Mouse (Mus musculus) gastrocnemius, adult 8-10 months (tissue): ENCODE measurements around the gene Scgb1c1. TPM values are rescaled to one million over a fixed set of nuclear protein-coding genes. Genes with fewer than 3 reads are reported as not detected.
A peak's percentile ranks its signal among the peaks of the same experiment; 100 is the strongest.

Experiments used
- DNase-seq, 2 experiments: peaks; one replicate each; pipeline ENCODE4 v3.0.0; 2022; ENCODE audit warnings: low spot score in 2 of 2
- total RNA-seq, 4 experiments: library from RNA; stranded (reverse); gene quantifications; 2 replicates each; pipeline ENCODE4 v1.2.4; 2022

Gene Scgb1c1
- total RNA-seq = not detected

DNA sequence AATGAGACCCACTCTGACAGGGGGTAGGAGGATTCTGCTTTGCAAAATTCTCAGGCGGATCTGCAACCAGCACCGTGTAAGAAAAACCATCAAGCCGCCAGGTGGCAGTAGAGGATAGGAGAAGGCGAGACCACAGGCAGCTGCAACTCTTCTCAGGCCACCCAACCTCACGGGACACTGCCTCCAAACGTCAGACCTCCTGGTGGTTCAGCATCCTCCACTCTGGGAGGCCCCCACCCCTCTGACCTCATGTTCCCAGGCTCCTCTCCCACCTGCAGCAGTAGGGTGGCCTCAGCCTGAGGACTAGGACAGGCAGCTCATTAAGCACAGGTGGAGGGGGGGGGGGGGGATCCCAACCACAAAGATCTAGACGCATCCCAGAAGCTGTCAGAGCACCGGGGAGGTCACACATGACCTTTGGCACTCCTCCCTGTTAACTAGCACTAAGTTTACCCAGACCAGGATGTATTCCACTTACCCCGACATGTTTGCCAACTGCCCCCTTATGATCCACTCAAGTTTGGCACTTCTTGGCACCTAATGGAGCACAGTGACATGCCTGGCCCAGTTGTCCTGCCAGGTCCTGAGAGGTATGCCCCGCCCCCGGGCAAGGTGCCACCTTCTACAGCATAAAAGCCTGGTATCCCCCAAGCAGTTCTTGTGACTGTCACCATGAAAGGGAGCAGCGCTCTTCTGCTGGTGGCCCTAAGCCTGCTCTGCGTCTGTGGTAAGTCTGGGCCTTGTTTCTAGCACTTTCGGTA lies at the start of gene Scgb1c1:
Scgb1c1 (plus strand) TSS at position 643 of the 761 bp plus-strand sequence.
- peak; percentile 74 to 78 for DNase-seq

DNA sequence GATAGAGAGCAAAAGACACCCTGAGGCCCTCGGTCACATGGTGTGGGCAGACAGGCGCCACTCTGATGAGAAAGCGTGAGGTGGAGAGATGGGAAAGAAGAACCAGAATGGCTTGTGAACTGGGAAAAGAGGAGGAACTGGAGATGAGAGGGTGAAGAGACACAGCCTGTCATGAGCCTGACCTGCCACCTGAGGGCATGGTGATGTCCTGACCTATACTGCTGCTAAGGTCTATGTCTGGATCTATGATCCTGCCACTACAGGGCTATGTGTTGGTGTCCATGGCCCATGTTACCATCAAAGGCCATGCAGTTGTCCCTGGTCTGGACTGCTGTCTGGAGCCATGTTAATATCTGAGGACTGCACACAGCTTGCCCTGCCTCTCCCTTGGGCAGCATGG lies 47.7 kb upstream of the Scgb1c1 start:
- no peak for DNase-seq

DNA sequence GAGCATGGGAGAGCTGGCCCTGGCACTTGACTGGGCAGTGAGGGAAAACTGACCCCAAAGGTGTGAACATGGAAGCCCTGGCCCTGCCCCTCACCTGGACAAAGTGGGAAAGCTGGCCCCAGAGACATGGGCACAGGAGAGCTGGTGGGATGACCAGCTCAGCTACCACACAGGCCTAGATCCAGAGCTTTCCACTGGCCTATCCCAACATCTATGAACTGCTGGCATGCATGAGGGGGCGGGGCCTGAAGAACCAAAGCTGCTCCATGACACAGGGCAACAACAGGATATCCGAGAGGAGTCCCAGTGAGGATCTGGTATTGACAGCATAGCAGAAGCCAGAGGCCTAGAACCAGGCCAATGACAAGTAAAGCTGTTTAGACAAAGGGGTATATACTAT lies 47.1 kb upstream of the Scgb1c1 start:
- no peak for DNase-seq

DNA sequence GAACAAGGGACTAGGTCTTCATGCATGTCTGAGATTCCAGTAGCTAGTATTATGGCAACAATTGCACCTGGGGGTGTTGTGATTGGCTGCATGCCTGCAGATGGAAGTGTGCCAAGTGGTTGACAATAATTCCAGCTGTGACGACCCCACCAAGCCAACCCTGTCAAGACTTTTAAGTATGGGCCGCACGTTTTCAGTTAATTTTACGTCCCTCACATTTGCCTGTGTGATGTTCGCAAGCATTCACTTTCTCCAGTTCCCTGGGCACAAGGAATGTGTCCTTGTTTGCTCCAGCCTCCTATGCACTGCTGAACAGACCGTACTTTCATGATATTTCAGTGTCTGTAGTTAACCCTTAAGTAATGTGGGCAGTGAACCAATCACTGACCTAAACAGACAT lies 42.7 kb upstream of the Scgb1c1 start:
- no peak for DNase-seq

DNA sequence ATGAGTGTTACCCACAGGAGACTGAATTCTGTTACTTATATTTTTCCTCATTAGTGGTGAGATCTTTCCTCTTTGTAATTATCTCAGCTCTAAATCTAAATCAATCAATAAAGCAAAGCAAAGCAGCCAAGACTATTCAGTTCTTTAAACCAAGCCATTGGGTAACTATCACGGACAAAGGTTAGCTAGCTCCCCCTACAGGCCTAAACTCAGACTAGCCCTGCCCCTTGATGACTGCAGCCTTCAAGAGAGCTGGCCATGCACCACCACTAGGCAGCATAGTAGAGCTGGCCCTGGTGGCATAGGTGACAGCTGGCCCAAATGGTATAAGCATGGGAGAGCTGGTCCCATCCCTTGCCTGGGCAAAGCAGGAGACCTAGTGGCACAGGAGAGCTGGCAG lies 39.6 kb upstream of the Scgb1c1 start:
- DNase-seq = no peak

DNA sequence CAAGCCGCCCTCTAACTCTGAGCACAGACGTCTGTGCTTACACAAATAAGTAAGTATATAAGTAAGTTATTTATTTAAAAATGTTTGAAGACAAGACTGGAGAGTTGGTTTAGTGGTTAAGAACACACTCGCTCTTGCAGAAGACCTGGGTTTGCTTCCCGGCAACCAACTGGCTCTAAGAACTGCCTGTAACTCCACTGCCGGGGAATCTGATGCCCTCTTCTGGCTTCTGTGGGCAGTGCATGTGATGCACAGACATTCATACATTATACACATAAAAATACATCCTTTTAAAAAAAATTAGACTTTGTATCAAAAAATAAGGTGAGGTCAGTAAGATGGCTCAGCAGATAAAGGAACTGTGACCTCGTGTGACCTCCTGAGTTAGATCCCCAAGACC lies 34.9 kb upstream of the Scgb1c1 start:
- DNase-seq = no peak

DNA sequence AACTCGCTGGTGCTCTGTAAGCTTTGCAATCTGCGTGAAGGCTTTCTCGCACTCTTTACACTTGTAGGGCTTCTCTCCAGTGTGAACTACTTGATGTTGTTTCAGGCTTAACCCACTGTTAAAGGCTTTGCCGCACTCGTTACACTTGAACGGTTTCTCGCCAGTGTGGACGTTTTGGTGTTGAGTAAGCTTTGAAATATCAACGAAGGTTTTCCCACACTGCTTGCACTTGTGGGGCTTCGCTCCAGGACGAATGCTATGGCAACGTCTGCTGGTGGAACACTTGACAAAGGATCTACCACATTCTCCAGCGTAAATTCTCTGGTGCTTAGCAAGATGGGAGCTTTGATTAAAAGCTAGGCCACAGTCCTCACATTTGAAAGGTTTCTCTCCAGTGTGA lies 33.6 kb upstream of the Scgb1c1 start:
- no peak for DNase-seq

DNA sequence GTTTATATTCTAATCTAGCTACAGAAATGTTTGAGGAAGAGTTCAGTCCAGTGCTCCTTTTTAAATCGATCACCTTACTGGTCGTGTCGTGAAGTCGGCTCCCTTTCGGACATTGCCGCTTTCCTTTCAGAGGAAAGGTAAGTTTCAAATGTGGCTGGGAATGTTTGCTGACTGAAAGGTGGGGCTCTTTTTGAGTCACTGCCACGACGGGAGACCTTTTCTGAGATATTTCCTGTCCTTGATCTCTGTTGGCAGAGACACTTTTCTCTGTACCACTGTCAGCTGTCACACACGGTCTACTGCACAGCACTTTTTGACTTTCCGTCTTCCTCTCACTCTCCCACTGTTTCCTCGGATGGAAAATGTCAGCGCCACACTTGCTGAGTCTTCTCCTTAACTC lies 32.5 kb upstream of the Scgb1c1 start:
- DNase-seq = no peak

DNA sequence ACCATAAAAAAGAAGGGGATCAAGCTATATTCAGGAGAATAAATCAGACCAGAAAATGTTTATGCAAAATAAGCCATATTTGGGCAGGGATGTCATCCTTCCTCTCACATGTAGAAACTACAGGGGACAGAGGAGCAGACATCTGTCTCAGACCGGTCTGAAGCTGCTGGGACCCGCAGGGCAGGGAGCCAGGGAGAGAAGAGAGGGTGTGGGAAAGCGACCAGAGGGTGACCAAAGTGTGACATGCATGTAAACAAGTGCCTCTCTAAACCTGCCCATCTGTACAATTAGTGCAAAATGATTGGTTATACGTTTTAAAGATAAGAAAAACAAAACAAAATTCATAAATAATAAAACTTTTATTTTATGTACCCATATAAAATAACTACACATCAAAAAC lies 25.2 kb upstream of the Scgb1c1 start:
- no peak for DNase-seq

DNA sequence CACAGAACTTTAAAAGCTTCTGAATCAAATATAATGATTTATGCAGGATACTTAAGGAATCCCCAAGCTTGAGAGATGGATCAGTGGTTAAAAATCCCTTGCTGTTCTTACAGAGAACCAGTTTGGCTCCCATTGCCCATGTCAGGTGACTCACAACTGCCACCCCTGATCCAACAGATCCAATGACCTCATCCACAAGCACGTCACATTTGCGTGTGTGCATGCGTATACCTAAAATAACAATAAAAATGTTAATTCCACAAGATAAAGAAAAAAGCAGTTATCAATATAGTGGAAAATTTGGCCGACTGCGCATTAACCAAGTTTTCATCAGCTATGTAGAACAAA lies 24.1 kb upstream of the Scgb1c1 start:
- DNase-seq = no peak

DNA sequence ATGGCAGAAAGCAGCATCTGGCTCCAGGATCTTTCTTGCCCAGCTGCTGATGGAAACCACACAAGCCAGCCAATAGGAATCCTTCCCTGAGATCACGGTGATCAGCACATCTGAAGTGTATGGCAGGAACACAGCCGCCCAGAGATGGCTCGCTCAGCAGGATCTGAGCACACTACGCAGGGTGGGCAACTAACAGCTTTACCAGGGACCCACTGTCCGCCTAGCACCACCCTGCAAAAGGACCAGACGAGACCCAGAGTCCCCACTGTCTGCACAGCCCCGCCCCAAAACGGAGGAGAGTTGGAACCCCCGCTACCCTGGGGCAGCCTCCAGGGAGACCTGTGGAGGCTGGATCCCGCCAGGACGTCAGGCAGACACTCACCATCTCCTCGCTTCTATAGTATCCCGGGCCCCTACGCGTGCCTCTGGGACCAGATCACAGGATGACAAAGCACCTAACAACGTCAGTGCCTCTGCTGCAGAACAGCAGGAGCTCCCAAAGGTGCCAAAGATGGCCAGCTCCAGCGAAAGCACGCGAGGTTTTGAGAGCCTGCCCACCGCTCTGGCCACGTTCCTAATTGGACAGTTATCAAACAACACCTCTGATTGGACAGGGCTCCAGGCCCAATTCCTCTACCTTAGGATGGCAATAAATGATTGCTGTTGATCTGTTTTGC lies 23.6 kb upstream of the Scgb1c1 start, which contains the start of gene Zfp941:
Zfp941 (minus strand) TSS at position 526 of the 677 bp plus-strand sequence.
- no peak for DNase-seq

DNA sequence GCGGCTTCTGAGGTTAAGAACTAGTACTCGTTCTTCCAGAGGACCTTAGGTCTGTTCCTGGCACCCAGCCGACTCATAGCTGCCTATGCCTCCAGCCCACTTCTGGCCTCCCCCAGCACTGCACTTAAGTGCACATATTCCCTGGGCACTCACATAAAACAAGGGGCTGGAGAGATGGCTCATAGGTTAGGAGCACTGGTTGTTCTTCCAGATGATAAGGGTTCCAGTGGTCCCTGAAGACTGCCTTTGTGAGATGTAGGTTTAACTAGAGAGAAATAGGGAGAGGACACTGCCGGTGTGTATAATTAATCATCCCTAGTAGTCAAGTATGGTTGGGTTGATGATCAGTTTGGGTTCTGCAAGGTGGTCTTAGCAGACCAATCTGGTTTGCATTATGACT lies 22.6 kb upstream of the Scgb1c1 start:
- DNase-seq = no peak

DNA sequence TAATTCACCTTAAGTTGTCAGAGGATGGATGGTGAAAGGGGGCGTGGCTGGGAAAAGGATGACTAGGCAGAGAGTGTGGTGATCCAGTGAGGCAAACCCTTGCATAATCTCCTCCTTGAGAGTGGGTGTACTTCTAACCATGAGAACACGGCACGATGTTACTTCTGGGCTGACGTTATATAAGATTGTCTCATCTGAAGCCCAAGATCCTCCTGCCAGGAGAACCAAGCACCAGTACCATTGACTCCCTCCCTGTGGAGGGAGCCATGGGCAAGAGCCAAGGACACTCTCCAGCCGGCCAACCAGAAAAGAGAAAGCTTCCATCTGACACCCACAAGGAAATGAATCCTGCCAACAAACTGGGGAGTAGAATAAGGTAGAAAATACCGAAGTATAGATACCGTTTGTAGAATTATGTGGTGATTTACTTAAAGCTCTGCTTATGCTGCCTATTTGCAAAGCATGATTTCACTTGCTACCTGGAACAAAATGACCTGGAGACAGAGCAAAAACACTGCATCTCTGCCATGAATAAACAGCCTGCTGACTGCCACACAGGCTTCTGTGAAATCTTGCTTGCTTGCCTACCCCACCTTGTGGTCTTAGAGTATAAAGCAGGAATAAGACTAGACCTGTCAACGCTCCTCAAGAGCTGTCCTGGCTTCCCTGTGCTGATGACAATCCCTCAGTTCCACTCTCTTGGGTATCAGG lies 17.0 kb upstream of the Scgb1c1 start:
- DNase-seq = no peak

DNA sequence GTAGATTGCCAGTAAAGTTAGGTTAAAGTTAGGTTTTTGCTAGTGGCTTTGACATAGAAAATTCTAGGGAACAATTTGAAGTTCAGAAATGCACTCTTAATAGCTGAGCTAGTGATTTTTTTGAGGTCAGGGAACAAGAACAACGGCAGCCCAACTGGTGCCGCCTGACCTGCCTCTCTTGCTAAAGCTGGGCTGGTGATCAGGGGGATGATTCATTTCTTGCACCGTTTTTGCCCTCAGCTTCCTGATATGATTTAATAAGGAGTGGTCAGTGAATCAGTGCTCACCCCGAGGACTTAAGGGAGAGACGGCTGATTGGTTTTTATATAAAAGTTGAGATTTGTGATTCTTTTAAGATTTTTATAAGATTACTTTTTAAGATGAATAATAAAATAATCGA lies 13.9 kb upstream of the Scgb1c1 start:
- DNase-seq = no peak

DNA sequence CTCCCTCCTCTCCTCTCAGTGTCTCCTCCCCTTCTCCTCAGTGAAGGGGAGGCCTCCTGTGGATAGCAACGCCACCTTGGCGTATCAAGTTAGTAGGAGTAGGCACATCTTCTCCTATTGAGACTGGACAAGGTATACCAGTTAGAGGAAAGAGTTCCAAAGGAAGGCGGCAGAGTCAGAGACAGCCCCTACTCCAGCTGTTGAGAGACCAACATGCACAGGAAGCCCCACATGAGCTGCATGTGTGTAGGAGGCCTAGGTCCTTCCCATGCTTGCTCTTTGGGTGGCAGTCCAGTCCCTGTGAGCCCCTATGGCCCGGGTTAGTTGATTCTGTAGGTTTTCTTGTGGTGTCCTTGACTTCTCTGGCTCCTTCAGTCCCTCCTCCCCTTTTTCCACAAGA lies 12.0 kb upstream of the Scgb1c1 start:
- DNase-seq = no peak

DNA sequence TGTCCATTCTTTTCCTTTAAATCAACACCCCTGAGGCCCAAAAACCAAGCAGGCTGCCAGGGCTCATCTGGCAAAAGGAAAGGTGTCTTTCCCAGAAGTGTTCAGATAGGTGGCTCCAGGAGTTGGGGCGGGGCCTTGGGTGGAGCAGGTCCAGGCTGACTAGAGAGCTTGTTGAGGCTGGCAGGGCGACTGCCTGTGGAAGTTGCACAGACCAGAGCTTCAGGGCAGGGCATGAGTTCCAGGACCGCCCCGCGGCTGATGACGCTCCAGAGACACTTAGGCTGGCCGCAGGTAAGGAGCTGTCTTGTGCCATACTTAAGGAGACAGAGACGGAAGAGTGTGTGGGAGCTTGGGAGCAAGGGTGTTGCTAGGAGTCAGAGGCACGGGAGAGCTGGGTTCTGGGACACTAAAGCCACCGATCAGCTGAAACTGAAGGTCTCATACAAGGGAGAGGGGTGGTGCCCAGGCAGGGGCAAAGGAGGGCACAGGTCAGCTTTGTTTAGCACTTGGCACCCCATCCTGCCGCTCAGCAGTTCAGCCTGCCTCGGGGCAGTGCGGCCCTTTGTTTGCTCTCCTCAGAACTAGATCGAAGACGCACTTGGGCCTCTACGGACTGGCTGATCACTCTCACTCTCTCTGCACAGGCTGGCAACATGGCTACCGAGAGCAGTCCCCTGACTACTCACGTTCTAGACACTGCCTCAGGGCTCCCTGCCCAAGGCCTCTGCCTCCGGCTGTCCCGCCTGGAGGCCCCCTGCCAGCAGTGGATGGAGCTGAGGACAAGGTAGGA lies 10.2 kb upstream of the Scgb1c1 start, which contains the start of gene Urah:
Urah (plus strand) TSS at position 51 of the 790 bp plus-strand sequence.
- no peak for DNase-seq

DNA sequence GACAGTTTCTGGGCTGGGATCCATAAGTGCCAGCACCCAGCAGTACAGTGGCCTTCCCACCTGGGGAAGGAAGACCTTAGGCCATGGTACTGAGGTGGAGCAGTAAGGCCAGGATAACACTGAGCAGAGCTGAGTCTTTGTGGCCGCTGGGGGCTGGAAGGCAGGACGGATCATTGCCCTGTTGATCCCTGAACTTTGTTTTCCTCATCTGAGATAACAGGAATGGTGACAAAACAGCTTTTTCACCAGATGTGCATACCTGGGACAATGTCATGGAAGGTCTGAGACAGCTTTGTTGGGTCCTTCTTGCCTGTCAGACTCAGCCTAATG lies 9.6 kb upstream of the Scgb1c1 start:
- no peak for DNase-seq

DNA sequence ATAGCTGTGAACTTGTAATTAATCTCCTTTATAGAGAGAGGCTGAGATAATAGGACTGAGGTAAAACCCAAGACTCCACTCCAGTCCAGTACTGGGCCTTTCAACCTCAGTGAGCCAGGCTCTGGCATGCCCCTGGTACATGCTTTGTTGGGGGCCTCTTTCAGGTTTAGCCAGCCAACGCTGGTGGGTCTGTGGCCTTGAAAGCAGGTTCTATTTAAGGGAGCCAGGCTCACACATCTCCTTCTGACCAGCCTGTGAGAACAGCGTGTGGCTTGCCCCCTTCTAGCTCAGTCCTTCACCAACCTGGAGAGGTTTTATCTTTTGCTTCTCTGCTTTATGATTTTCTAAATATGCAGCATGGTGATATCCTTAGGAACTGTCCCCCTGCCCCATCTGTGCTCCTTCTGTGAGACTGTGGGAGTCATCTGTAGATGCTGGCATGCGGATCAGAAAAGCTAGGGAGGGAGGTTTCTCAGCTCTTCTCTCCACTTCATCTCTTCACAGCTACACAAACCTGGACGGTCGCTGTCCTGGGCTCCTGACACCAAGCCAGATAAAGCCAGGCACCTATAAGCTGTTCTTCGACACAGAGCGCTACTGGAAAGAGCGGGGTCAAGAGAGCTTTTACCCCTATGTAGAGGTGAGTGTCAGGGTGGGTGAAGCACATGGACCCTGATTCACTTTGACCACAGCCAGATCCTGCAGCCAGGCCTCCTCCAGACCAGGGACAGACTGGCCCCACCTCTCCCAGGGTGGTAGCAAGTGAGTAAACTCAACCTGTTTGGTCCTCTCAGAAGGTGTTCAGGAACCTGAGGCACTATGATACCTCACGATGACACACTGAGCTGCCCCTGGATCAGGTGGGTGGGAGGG lies 8.9 kb upstream of the Scgb1c1 start:
- DNase-seq = no peak

DNA sequence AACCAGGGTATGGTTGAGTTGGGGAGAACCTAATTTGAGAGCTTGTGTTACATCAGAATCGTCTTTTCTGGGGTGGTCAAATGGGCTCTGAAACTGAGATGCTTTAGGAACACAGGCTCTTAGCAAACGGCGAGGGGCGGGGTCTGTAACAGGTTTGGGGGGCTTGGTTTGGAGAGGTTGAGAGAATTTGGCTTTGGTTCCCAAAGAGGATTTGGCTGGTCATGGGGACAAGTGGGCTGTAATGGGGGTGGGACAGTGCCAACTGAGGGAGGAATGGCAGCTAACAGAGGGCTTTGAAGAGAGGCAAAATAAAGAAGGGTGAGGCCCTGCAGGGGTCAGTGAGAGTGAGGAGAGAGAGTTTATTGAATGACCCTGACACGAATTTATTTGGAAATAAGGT lies 5.8 kb upstream of the Scgb1c1 start:
- no peak for DNase-seq

DNA sequence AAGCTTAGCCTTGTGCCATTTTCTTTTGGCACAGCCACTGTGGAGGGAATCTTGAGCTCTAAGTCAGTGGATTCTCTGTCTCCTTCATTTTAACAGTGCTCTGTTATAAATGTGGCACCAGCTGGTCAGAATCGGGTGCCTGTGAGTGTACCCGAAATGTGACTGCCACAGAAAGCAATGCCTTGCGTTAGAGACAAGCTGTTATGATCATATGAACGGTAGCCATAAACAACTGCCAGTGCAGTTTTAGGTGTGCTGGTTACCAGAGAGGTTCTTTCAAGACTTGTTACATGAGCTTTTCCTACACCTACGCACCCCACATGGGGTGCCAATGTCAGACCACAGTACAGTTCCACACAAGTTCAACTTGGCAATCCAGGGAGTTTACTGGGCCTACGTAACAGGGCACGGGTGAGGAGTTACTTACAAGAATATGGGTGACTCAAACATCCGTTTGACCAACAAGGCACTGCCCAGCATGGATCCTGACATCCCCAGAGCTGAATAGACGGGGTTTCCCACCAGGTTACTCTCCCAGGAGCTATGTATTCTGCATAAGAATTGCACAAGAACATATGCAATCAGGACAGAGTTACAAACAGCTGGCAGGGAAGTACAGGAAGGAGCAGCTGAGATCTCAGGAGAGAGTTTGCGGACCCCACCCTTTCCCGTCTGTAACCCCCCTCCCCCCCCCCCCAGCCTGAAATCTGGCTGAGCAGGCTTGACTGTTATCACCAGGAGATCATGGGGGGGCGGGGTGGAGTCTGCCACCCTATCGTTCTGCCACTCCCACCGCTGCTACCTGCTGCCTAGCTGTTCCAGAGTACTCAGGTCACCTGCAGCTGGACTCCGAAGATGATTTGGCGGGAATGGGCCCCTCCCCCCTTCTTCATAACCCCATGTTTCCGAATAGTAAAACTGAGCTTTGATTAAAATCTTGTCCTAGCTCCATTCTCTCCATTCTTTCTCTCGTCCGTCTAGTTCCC lies 4.3 kb upstream of the Scgb1c1 start:
- no peak for DNase-seq
